Mouse (Mus musculus): ENCODE measurements around the gene Prrxl1. TPM values are rescaled to one million over a fixed set of nuclear protein-coding genes. Genes with fewer than 3 reads are reported as not detected.

The Prrxl1 gene
- polyA plus RNA-seq, 1 experiment = 0.08 TPM

- H3K27ac ChIP-seq (ENCODE audit: control insufficient read depth, insufficient read depth, low read length) = no peak overlapping the region
- H3K36me3 ChIP-seq (ENCODE audit: control insufficient read depth, insufficient read depth, low read length) = no peaks in the 10 kb centered on the region
- no peak overlapping the region for H3K4me3 ChIP-seq (ENCODE audit: control insufficient read depth, insufficient read depth, low read length)
- H3K4me1 ChIP-seq (replicated peaks; ENCODE audit: control insufficient read depth, insufficient read depth, low read length) = no peaks in the 10 kb centered on the region
- no peak for DNase-seq
- no peaks in the 10 kb centered on the region for H3K27me3 ChIP-seq (ENCODE audit: control insufficient read depth, insufficient read depth, low read length)
- WGBS = 90% methylated on average over 8 of the region's 8 CpGs
- no peak for TF ChIP-seq POLR2A (IDR thresholded peaks at IDR 0.05; ENCODE audit: control insufficient read depth, extremely low read depth, insufficient read depth, low read length, poor library complexity)
Observed at GRCm38 (mm10) chr14:32697774-32698173, 98.6 kb downstream of the Prrxl1 start.

- H3K4me1 ChIP-seq (replicated peaks; ENCODE audit: control insufficient read depth, insufficient read depth, low read length) = no peaks in the 10 kb centered on the region
- no peaks in the 10 kb centered on the region for H3K27me3 ChIP-seq (ENCODE audit: control insufficient read depth, insufficient read depth, low read length)
- no peak overlapping the region for H3K4me3 ChIP-seq (ENCODE audit: control insufficient read depth, insufficient read depth, low read length)
- TF ChIP-seq POLR2A (IDR thresholded peaks at IDR 0.05; ENCODE audit: control insufficient read depth, extremely low read depth, insufficient read depth, low read length, poor library complexity) (no peak), CTCF (IDR thresholded peaks at IDR 0.05; ENCODE audit: borderline replicate concordance, control insufficient read depth, extremely low read depth, insufficient read depth, low read length, poor library complexity) (no peak)
- no peaks in the 10 kb centered on the region for H3K36me3 ChIP-seq (ENCODE audit: control insufficient read depth, insufficient read depth, low read length)
- 21% methylated on average over 3 of the region's 3 CpGs for WGBS
- DNase-seq = no peak
- no peak overlapping the region for H3K27ac ChIP-seq (ENCODE audit: control insufficient read depth, insufficient read depth, low read length)
Observed at GRCm38 (mm10) chr14:32698556-32698955, 99.3 kb downstream of the Prrxl1 start.

Other genes starting within 250 kb of the Prrxl1 start
- gene 1700024G13Rik, start 211.0 kb upstream of the Prrxl1 start, polyA plus RNA-seq (2012; rRNA removed) = not detected in 2 replicates
- 0.13 and 0.16 TPM in 2 replicates for gene Slc18a3, start 134.6 kb upstream of the Prrxl1 start, polyA plus RNA-seq (2012; rRNA removed)
- gene Chat, start 133.4 kb upstream of the Prrxl1 start, polyA plus RNA-seq (2012; rRNA removed) = 0.37 and 0.67 TPM in 2 replicates
- 9.4 and 12.1 TPM in 2 replicates for gene Ercc6, start 85.9 kb upstream of the Prrxl1 start, polyA plus RNA-seq (2012; rRNA removed)
- 0.31 and 0.81 TPM in 2 replicates for gene 3425401B19Rik, start 85.9 kb downstream of the Prrxl1 start, polyA plus RNA-seq (2012; rRNA removed)
- 1.4 and 1.6 TPM in 2 replicates for gene Tmem273, start 186.6 kb downstream of the Prrxl1 start, polyA plus RNA-seq (2012; rRNA removed)
- not detected in 2 replicates for gene Fam170b, start 234.6 kb downstream of the Prrxl1 start, polyA plus RNA-seq (2012; rRNA removed)

Measured in thymus, adult 2 months (tissue).